Mouse (Mus musculus): Measurements from ENCODE around the gene Mpo. TPM values are rescaled to one million over a fixed set of nuclear protein-coding genes. Genes with fewer than 3 reads are reported as not detected.

Gene Mpo
- total RNA-seq, 2 experiments from 2014 or later: not detected

GRCm38 (mm10) chr11:87841436-87841835 lies 48.1 kb downstream of the Mpo start:
- no peak for TF ChIP-seq CTCF (conservative IDR thresholded peaks at IDR 0.05)
- Histone ChIP-seq H3K27ac (no peak overlapping the region), H3K4me3 (no peak overlapping the region)
- no peak for DNase-seq (ENCODE audit: low spot score in 2 of 2)

- no peak for DNase-seq (ENCODE audit: low spot score in 2 of 2)
- no peak overlapping the region for H3K27ac ChIP-seq
- no peak overlapping the region for H3K4me3 ChIP-seq
- TF ChIP-seq CTCF (conservative IDR thresholded peaks at IDR 0.05): no peak
These were observed 53.7 kb downstream of the Mpo start for GRCm38 (mm10) chr11:87846968-87847600.

- H3K4me3 ChIP-seq: no peak overlapping the region
- H3K27ac ChIP-seq: no peak overlapping the region
- no peak for DNase-seq (ENCODE audit: low spot score in 2 of 2)
- TF ChIP-seq CTCF (conservative IDR thresholded peaks at IDR 0.05): no peak
These were observed 54.5 kb downstream of the Mpo start for GRCm38 (mm10) chr11:87847884-87848283.

GRCm38 (mm10) chr11:87852690-87853596 lies 59.6 kb downstream of the Mpo start, which contains the start of gene Mks1:
Gene Mks1, plus strand, starts transcription at chr11:87853215.
- H3K27ac ChIP-seq: peak within 1 kb of the TSS; percentile 88
- DNase-seq (ENCODE audit: low spot score in 2 of 2): peak; percentile 84 to 88
- TF ChIP-seq CTCF (conservative IDR thresholded peaks at IDR 0.05): 0 out of 2 replicates have a peak, but pooled peaks have one; percentile 7
- H3K4me3 ChIP-seq: peak within 1 kb of the TSS; percentile 67

GRCm38 (mm10) chr11:87853597-87853954 lies 60.2 kb downstream of the Mpo start:
- peak overlapping the region; percentile 88 for H3K27ac ChIP-seq
- peak; percentile 10 to 18 for DNase-seq (ENCODE audit: low spot score in 2 of 2)
- no peak for TF ChIP-seq CTCF (conservative IDR thresholded peaks at IDR 0.05)

More at GRCm38 (mm10) chr11:87853597-87853954, 60.2 kb downstream of the Mpo start:
- peak overlapping the region; percentile 67 for H3K4me3 ChIP-seq

Small RNAs within 50 kb of the gene (microRNA-seq; reads per million reads assigned to microRNA genes)
- gene Mir142 (0 reads per million in 2 experiments), gene Mir142b (0 to 0.64 reads per million in 2 experiments)

Other genes with a start within 250 kb of the Mpo start
- gene Gm11492, start 226.9 kb upstream of the Mpo start, total RNA-seq (2021): not detected
- gene Sept4, start 224.7 kb upstream of the Mpo start, total RNA-seq (2021): 100 to 1,000 TPM; 139 to 159 TPM
- 10 to 100 TPM; 81.5 to 89.0 TPM for gene Mtmr4, start 201.4 kb upstream of the Mpo start, total RNA-seq (2021)
- under 1 TPM; 0.56 to 0.90 TPM for gene Hsf5, start 176.4 kb upstream of the Mpo start, total RNA-seq (2021)
- gene Rnf43, start 130.9 kb upstream of the Mpo start, total RNA-seq (2021): 1 to 10 TPM; 3.1 to 3.9 TPM
- 10 to 100 TPM; 72.1 to 72.8 TPM for gene Supt4a, start 56.0 kb upstream of the Mpo start, total RNA-seq (2021)
- 100 to 1,000 TPM; 155 to 175 TPM for gene Tspoap1, start 33.0 kb upstream of the Mpo start, total RNA-seq (2021)
- gene Lpo, start 34.7 kb downstream of the Mpo start, total RNA-seq (2021): under 1 TPM; 0.27 to 0.64 TPM
- gene Mks1, start 59.6 kb downstream of the Mpo start, total RNA-seq (2021): 1 to 10 TPM; 5.7 to 5.9 TPM
- gene Epx, start 82.0 kb downstream of the Mpo start, total RNA-seq (2021): not detected
- gene Olfr462, start 98.7 kb downstream of the Mpo start, total RNA-seq (2021): not detected
- gene Olfr463, start 103.8 kb downstream of the Mpo start, total RNA-seq (2021): not detected
- not detected for gene Olfr464, start 127.4 kb downstream of the Mpo start, total RNA-seq (2021)
- 100 to 1,000 TPM; 447 to 467 TPM for gene Dynll2, start 194.0 kb downstream of the Mpo start, total RNA-seq (2021)